Mouse (Mus musculus) lung, postnatal 0 days (tissue): ENCODE data around the gene Celf2.

Experiments
- CTCF ChIP-seq: IDR thresholded peaks from 2 replicates; pipeline ENCODE4 v1.5.1; 2016; ENCODE audit warnings: antibody characterized with exemption, mild to moderate bottlenecking
- EP300 ChIP-seq: IDR thresholded peaks from 2 replicates; pipeline ENCODE4 v1.6.1; 2016; ENCODE audit warnings: antibody characterized with exemption, mild to moderate bottlenecking, control low read depth

GRCm38 (mm10) chr2:7319760-7320159, 189.6 kb downstream of the Celf2 start:
- TF ChIP-seq CTCF (no peak), EP300 (no peak)
